Mouse (Mus musculus): ENCODE measurements at regions not wholly inside any gene's neighbourhood (a gene's known extent, or its start where the extent isn't known, plus 50 kb on each side); places are given as distances from the start of the nearest gene placed in this dataset.

DNA sequence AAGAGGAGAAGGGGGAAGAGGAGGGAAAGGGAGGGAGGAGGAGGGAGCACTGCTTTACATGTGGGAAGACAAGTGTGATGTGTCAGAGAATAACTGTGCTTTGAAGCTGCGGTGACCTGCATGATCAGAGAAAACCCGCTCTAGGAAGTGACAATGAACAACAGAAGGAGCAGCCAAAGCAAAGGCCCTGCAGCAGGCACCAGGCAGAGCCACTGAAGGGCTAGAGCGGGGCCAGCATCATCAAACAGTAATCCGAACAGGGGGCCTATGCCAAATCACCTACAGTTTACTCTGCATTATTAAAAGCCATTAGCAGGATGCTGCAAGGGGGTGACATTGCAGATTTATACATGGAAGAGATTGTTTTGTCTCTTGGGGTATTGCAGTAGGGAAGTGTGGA is 583.4 kb upstream of the Gm19410 start (continued):
- no peak for TF ChIP-seq POLR2A (IDR thresholded peaks at IDR 0.05; ENCODE audit: control insufficient read depth in 1 of 2, insufficient read depth in 1 of 2, low read depth in 1 of 2, low read length in 2 of 2, poor library complexity in 1 of 2)

DNA sequence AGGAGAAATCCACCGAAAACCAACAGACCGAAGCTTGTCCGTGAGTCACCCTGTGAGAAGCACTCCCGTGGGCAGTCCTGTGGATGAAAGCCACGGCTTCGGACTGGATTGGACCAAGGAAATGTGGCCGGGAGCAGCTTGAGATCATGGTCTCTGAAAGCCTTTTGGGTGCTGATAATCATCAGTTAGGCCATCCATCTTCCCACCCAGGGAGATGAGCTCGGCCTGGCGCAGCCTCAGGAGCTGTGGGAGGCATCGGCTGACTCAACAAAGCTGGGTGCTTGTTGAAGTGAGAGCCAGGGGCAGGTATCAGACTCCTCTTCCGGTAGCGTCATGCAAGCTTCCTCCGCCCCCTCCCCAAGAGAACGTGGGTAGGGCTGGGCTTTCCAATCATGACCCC is 582.2 kb upstream of the Gm19410 start:
- Histone ChIP-seq H3K79me2 (ENCODE audit: control insufficient read depth, insufficient read depth, low read length, poor library complexity) (no peaks in the 10 kb centered on the region), H3K27me3 (ENCODE audit: control insufficient read depth in 1 of 2, insufficient read depth in 2 of 2, low read length in 2 of 2) (no peaks in the 10 kb centered on the region), H3K9ac (ENCODE audit: control insufficient read depth, low read depth, low read length, poor library complexity, severe bottlenecking) (no peak overlapping the region), H3K27ac (ENCODE audit: control insufficient read depth, low read depth, low read length) (no peak overlapping the region), H3K4me1 (ENCODE audit: control insufficient read depth in 1 of 2, insufficient read depth in 2 of 2, low read length in 2 of 2) (no peaks in the 10 kb centered on the region), H3K4me3 (ENCODE audit: control insufficient read depth in 1 of 2, insufficient read depth in 1 of 2, low read depth in 2 of 2, low read length in 2 of 2) (no peak overlapping the region), H3K36me3 (ENCODE audit: control insufficient read depth in 1 of 2, insufficient read depth in 2 of 2, low read length in 2 of 2) (no peaks in the 10 kb centered on the region), H3K9me3 (replicated peaks; ENCODE audit: insufficient read depth, low read length) (no peaks in the 10 kb centered on the region)
- no peak for DNase-seq (ENCODE audit: low read depth, low spot score)
- TF ChIP-seq EP300 (IDR thresholded peaks at IDR 0.05; ENCODE audit: low read depth in 1 of 2, low read length in 2 of 2) = no peak
- no peak for TF ChIP-seq MAFK (IDR thresholded peaks at IDR 0.05; ENCODE audit: borderline replicate concordance, low read depth, low read length)
- no peak for TF ChIP-seq ZNF384 (IDR thresholded peaks at IDR 0.05; ENCODE audit: low read depth, low read length)
- TF ChIP-seq NRF1 (IDR thresholded peaks at IDR 0.05; ENCODE audit: insufficient read depth, low read depth, low read length, poor library complexity, severe bottlenecking) = no peak
- no peak for TF ChIP-seq CTCF (IDR thresholded peaks at IDR 0.05 in 2 of 3, conservative IDR thresholded peaks at IDR 0.05 in 1 of 3; ENCODE audit: control insufficient read depth in 1 of 3, insufficient read depth in 1 of 3, low read depth in 2 of 3, low read length in 3 of 3, poor library complexity in 1 of 3, severe bottlenecking in 1 of 3)
- no peak for TF ChIP-seq UBTF (IDR thresholded peaks at IDR 0.05; ENCODE audit: borderline replicate concordance, insufficient read depth, low read depth, low read length)
- no peak for TF ChIP-seq BHLHE40 (IDR thresholded peaks at IDR 0.05; ENCODE audit: borderline replicate concordance, low read depth, low read length)
- no peak for TF ChIP-seq POLR2A (IDR thresholded peaks at IDR 0.05; ENCODE audit: control insufficient read depth in 1 of 2, insufficient read depth in 1 of 2, low read depth in 1 of 2, low read length in 2 of 2, poor library complexity in 1 of 2)
- TF ChIP-seq KAT2A (conservative IDR thresholded peaks at IDR 0.05; ENCODE audit: low read depth, low read length) = no peak
- no peak for TF ChIP-seq POLR2AphosphoS2 (IDR thresholded peaks at IDR 0.05; ENCODE audit: low read length)
- no peak for TF ChIP-seq MYB (IDR thresholded peaks at IDR 0.05; ENCODE audit: low read depth, low read length)
- TF ChIP-seq RCOR1 (IDR thresholded peaks at IDR 0.05; ENCODE audit: low read depth, low read length) = no peak
- no peak for TF ChIP-seq SMC3 (IDR thresholded peaks at IDR 0.05; ENCODE audit: low read depth, low read length)
- TF ChIP-seq TCF12 (IDR thresholded peaks at IDR 0.05; ENCODE audit: low read depth, low read length) = no peak
- TF ChIP-seq ELF1 (IDR thresholded peaks at IDR 0.05; ENCODE audit: low read depth, low read length) = no peak
- no peak for TF ChIP-seq MAZ (IDR thresholded peaks at IDR 0.05; ENCODE audit: low read depth, low read length)

DNA sequence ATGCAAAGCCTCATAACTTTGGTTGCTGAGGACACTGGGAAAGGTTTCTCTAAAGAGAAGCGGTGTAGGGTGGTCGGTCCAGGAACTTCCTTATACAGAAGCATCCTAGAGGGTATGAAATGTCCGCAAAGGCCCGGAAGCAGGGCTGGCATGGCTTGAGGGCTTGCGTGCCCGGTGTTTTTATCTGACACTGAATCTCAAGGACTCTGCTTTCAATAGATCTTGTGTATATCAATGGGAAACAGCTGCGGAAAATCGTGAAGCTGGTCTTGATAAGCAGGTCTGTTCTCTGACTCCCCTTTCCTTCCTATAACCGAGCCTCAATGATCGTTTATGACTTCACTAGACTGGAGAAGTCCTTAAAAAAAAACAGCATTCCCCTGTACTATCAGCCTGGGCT is 580.4 kb upstream of the Gm19410 start:
- TF ChIP-seq POLR2A (IDR thresholded peaks at IDR 0.05; ENCODE audit: control insufficient read depth in 1 of 2, insufficient read depth in 1 of 2, low read depth in 1 of 2, low read length in 2 of 2, poor library complexity in 1 of 2) (no peak), MEF2A (IDR thresholded peaks at IDR 0.05; ENCODE audit: extremely low read depth, insufficient replicate concordance, low read depth, low read length, poor library complexity, severe bottlenecking) (no peak), USF2 (IDR thresholded peaks at IDR 0.05; ENCODE audit: borderline replicate concordance in 1 of 2, insufficient read depth in 1 of 2, low read depth in 1 of 2, low read length in 2 of 2) (no peak), TAL1 (IDR thresholded peaks at IDR 0.05; ENCODE audit: low read length) (no peak), ZMIZ1 (IDR thresholded peaks at IDR 0.05; ENCODE audit: low read depth, low read length) (no peak), TBP (IDR thresholded peaks at IDR 0.05; ENCODE audit: low read depth, low read length) (no peak)
- Histone ChIP-seq H3K4me1 (ENCODE audit: control insufficient read depth in 1 of 2, insufficient read depth in 2 of 2, low read length in 2 of 2) (no peaks in the 10 kb centered on the region), H3K79me2 (ENCODE audit: control insufficient read depth, insufficient read depth, low read length, poor library complexity) (no peaks in the 10 kb centered on the region), H3K4me3 (ENCODE audit: control insufficient read depth in 1 of 2, insufficient read depth in 1 of 2, low read depth in 2 of 2, low read length in 2 of 2) (no peak overlapping the region), H3K36me3 (ENCODE audit: control insufficient read depth in 1 of 2, insufficient read depth in 2 of 2, low read length in 2 of 2) (no peaks in the 10 kb centered on the region), H3K9me3 (replicated peaks; ENCODE audit: insufficient read depth, low read length) (no peaks in the 10 kb centered on the region), H3K9ac (ENCODE audit: control insufficient read depth, low read depth, low read length, poor library complexity, severe bottlenecking) (no peak overlapping the region), H3K27ac (ENCODE audit: control insufficient read depth, low read depth, low read length) (no peak overlapping the region), H3K27me3 (ENCODE audit: control insufficient read depth in 1 of 2, insufficient read depth in 2 of 2, low read length in 2 of 2) (no peaks in the 10 kb centered on the region)
- no peak for DNase-seq (ENCODE audit: low read depth, low spot score)
